ENCODE assay signal across 14 mouse cellular contexts in genomic region chr1:120605143-120605435, GRCm38 (mm10). TPM values are rescaled to one million over a fixed set of nuclear protein-coding genes. Genes with fewer than 3 reads are reported as not detected.
DNase-seq lines count a peak whose midpoint lies in the region; ATAC-seq and TF ChIP-seq lines count a peak whose summit lies in the region.
"Had no signal": no experiment of that assay in that cellular context is flagged by ENCODE, and none has a peak within 500 bp of the region (broad histone marks: within the 10 kb centered on the region; RNA-seq: fewer than 3 reads in every experiment).

No protein-coding gene starts in this region.

- peaks cover 95% of the 10 kb centered on the region for H3K27me3 ChIP-seq in heart, embryonic 15.5 days
- peaks cover 85% of the 10 kb centered on the region for H3K27me3 ChIP-seq in hindbrain, embryonic 12.5 days
- H3K27me3 ChIP-seq in midbrain, embryonic 12.5 days, result peaks cover 87% of the 10 kb centered on the region

- H3K4me3 ChIP-seq in heart, embryonic 15.5 days, result peak overlapping the region; percentile 1; the same call in 1 of the 2 replicates
- H3K4me3 ChIP-seq in hindbrain, embryonic 12.5 days, result peak overlapping the region; percentile 49
- peak overlapping the region; percentile 62 for H3K4me3 ChIP-seq in midbrain, embryonic 12.5 days
- H3K4me3 ChIP-seq in left cerebral cortex, adult 2 months, result no peak overlapping the region
- H3K4me3 ChIP-seq: megakaryocyte, embryonic 14.5 days had no signal

- H3K27ac ChIP-seq in heart, embryonic 15.5 days, result no peak overlapping the region
- peak overlapping the region; percentile 67; the same call in 1 of the 2 replicates for H3K27ac ChIP-seq in hindbrain, embryonic 12.5 days
- peak overlapping the region; percentile 88 for H3K27ac ChIP-seq in midbrain, embryonic 12.5 days (replicated peaks)
- H3K27ac ChIP-seq in left cerebral cortex, adult 2 months, result no peak overlapping the region

- H3K36me3 ChIP-seq in heart, embryonic 15.5 days, result no peaks in the 10 kb centered on the region
- no peaks in the 10 kb centered on the region for H3K36me3 ChIP-seq in hindbrain, embryonic 12.5 days
- H3K36me3 ChIP-seq in midbrain, embryonic 12.5 days, result no peaks in the 10 kb centered on the region

- 6% methylated on average over 8 of the region's 8 CpGs for WGBS in heart, embryonic 15.5 days
- under 1% methylated on average over 8 of the region's 8 CpGs for WGBS in hindbrain, embryonic 12.5 days
- WGBS in midbrain, embryonic 12.5 days, result 3% methylated on average over 8 of the region's 8 CpGs

- H3K4me2 ChIP-seq in heart, embryonic 15.5 days, result no peak overlapping the region
- peak overlapping the region; percentile 63 for H3K4me2 ChIP-seq in hindbrain, embryonic 12.5 days (replicated peaks)
- peak overlapping the region; percentile 77 for H3K4me2 ChIP-seq in midbrain, embryonic 12.5 days (replicated peaks)

- no peak overlapping the region for H3K9ac ChIP-seq in heart, embryonic 15.5 days
- peak overlapping the region; percentile 72 for H3K9ac ChIP-seq in hindbrain, embryonic 12.5 days
- H3K9ac ChIP-seq in midbrain, embryonic 12.5 days (replicated peaks), result peak overlapping the region; percentile 77

- no peak for ATAC-seq in heart, embryonic 15.5 days (replicated peaks; ENCODE audit: insufficient number of reproducible peaks, insufficient read depth, low FRiP score, low read depth)
- ATAC-seq in hindbrain, embryonic 12.5 days (ENCODE audit: low FRiP score), result no peak
- no peak for ATAC-seq in midbrain, embryonic 12.5 days (ENCODE audit: low FRiP score, low read depth)
- no peak for ATAC-seq in erythroblast, adult 5-6 weeks (replicated peaks; ENCODE audit: low FRiP score, poor library complexity, severe bottlenecking)

- no peaks in the 10 kb centered on the region for H3K9me3 ChIP-seq in heart, embryonic 15.5 days (replicated peaks)
- no peaks in the 10 kb centered on the region for H3K9me3 ChIP-seq in hindbrain, embryonic 12.5 days (replicated peaks)
- no peaks in the 10 kb centered on the region for H3K9me3 ChIP-seq in midbrain, embryonic 12.5 days

- intact Hi-C loops in left cerebral cortex, adult 2 months (cut with DNase I), result no loop called here

- TF ChIP-seq CTCF in left cerebral cortex, adult 2 months (IDR thresholded peaks at IDR 0.05), result no peak

- DNase-seq in heart, postnatal 4 days, result no peak
- DNase-seq in left cerebral cortex, adult 2 months (ENCODE audit: extremely low spot score in 1 of 2, low spot score in 2 of 2), result no peak
- no peak for DNase-seq in ovary, postnatal 14 days (ENCODE audit: low spot score)
- DNase-seq in right cerebral cortex, postnatal 25 days, result no peak
- DNase-seq: gastrocnemius, postnatal 10 days; heart, postnatal 10 days; kidney, adult 9 months had no signal

- peaks cover 29% of the 10 kb centered on the region for H3K4me1 ChIP-seq in heart, embryonic 15.5 days (replicated peaks)
- peaks cover 19% of the 10 kb centered on the region for H3K4me1 ChIP-seq in hindbrain, embryonic 12.5 days
- H3K4me1 ChIP-seq in midbrain, embryonic 12.5 days, result peaks cover 19% of the 10 kb centered on the region

RNA-seq across cellular contexts. Expression of gene En1, which starts 2.9 kb away (rescaled TPM):
- not detected in 2 replicates for polyA plus RNA-seq in heart, embryonic 15.5 days (2015; fragmentation: Nextera tagmentation; extraction: Ambion mirVana)
- total RNA-seq in heart, postnatal 4 days (2021), result not detected
- polyA plus RNA-seq in hindbrain, embryonic 12.5 days (2016; fragmentation: Nextera tagmentation; extraction: Ambion mirVana), result 7.5 and 8.8 TPM in 2 replicates
- 7.3 and 10.3 TPM in 2 replicates for polyA plus RNA-seq in midbrain, embryonic 12.5 days (2016; fragmentation: Nextera tagmentation; extraction: Ambion mirVana)
- not detected for total RNA-seq in left cerebral cortex, adult 2 months (2021)
- total RNA-seq in erythroblast, adult 5-6 weeks (2015; ENCODE audit: low replicate concordance), result not detected in 2 replicates
- not detected in 2 replicates for total RNA-seq in erythroblast, adult 5-6 weeks (2017; ENCODE audit: low replicate concordance)
- total RNA-seq: heart, postnatal 10 days had no signal
- polyA plus RNA-seq: liver, embryonic 16.5 days; stomach, embryonic 14.5 days had no signal

Comparison
In these comparisons a context has a peak if more than half of its experiments do, and no peak if none do; other contexts are left out.
1. H3K27ac ChIP-seq: peak in hindbrain, embryonic 12.5 days (single experiment) and midbrain, embryonic 12.5 days (single experiment); none in heart, embryonic 15.5 days (single experiment) and left cerebral cortex, adult 2 months (single experiment).